Mouse (Mus musculus): ENCODE measurements around the gene Hrg.
"Not testable (repeated sequence)": the region's sequence is repeated elsewhere in the genome, so short reads cannot be mapped to it uniquely, and the experiment has no call there.

Hrg gene

DNA sequence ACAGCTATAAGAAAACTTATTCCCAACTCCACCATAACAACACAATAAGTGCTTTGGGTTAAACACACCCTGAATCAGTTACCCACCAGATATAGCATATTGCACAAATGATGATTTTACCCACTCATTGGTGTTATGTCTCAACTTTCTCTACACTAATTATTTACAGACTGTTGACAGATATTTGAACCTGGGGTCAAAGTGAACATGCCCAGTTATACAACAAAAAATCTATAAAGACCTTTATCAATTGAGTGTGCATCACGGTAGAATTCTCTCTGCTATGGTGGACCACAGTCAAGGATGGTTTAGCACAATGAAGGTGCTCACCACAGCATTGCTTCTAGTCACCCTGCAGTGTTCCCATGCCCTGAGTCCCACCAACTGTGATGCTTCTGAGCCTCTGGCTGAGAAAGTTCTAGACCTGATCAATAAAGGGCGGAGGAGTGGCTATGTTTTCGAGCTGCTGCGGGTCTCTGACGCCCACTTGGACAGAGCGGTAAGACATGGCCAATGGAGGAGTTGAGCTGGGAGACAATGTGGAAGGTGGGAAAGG is at the start of gene Hrg:
Gene Hrg (plus strand): TSS at position 233 of the 556 bp plus-strand sequence.
- no peak for DNase-seq

DNA sequence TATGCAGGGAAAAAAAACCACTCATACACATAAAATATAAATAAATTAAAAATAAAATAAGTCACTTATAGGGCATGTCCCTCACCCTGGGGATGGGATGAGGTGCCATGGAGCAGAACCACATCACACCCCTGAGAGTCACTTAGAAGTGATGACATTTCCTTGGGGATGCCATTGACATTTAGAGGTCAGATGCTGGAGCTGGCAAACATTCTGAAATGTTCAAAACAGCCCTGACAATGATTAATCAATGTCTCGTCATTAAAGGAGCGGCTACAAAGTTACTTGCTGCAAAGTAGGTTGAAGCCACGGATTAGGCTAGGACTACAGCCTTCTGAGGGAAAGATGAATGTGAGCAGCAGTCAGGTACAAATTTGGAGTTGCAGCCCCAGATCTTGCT is 49.5 kb upstream of the Hrg start:
- DNase-seq, result peak in 1 of 2 experiments; percentile 17

- DNase-seq, result no peak
Measured at GRCm38 (mm10) chr16:22909290-22909689, 41.6 kb upstream of the Hrg start.

GRCm38 (mm10) chr16:22911986-22912385 is 38.9 kb upstream of the Hrg start:
- DNase-seq, result no peak

GRCm38 (mm10) chr16:22912886-22913285 is 38.0 kb upstream of the Hrg start:
- no peak for DNase-seq

- DNase-seq, result no peak
Measured at GRCm38 (mm10) chr16:22914276-22914675, 36.6 kb upstream of the Hrg start.

DNA sequence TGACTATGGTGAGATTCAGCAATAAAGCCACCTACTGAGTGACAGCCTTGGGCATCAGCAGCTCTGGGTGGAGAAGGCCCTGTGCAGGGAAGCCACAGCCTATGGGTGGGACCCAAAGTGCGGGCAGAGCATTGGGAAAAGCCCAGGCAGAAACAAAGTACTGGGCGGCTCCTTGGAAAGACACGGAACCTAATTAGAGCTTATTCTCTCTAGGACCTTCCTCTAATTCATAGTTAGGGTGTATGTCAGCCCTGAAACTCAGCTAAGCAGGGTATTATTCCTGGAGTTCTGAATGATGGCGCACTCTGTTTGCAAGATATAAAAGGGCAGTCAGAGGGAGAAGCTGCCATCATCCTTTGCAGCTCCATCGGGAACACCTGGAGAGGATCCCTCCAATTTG is 32.8 kb upstream of the Hrg start, which contains the start of gene Fetub:
Gene Fetub (plus strand): TSS at position 301 of the 400 bp plus-strand sequence.
- DNase-seq, result no peak

GRCm38 (mm10) chr16:22918664-22919312 is 32.1 kb upstream of the Hrg start:
- no peak for DNase-seq

- peak; percentile 13 for DNase-seq
Measured at GRCm38 (mm10) chr16:22919971-22920854, 30.7 kb upstream of the Hrg start.

GRCm38 (mm10) chr16:22921761-22922160 is 29.1 kb upstream of the Hrg start:
- DNase-seq, result no peak

DNA sequence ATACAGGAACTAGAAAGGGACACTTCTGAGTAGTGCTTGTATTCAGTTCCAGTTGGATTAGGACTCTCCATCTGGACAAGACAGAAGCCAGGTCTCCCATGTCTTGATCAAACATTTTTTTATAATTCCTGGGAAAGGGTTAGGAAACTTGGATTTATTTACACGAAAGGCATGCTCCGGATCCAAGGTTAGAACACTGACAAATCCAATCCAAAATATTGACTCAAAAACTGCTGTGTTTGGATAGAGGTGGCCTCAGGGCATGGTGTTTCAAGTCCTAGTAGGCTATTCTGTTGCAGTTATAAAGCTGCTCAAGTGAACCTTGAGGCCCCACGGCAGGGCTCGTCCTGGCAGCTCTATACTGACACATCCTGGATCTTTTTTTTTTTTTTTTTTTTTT is 28.4 kb upstream of the Hrg start:
- no peak for DNase-seq

DNA sequence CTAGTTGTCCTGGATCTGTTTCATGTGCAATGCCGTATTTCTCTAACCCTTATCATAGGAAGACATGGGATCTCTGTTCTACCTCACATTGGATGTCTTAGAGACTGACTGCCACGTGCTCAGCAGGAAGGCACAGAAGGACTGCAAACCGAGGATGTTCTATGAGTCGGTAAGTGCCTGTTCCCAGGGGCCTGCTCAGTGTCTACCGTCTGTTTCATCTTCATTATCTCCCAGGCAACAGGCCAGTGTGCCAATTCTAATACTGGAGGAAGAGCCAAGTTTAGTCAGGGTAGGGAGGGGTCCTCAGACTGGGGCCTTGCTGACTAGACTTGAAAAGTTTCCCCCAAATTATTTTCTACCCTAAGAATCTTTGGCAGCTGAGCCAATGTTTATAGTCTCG is 21.3 kb upstream of the Hrg start:
- no peak for DNase-seq

GRCm38 (mm10) chr16:22931431-22932200 is 19.3 kb upstream of the Hrg start:
- DNase-seq, result no peak

GRCm38 (mm10) chr16:22937631-22938030 is 13.2 kb upstream of the Hrg start:
- peak; percentile 32 to 53 for DNase-seq

DNA sequence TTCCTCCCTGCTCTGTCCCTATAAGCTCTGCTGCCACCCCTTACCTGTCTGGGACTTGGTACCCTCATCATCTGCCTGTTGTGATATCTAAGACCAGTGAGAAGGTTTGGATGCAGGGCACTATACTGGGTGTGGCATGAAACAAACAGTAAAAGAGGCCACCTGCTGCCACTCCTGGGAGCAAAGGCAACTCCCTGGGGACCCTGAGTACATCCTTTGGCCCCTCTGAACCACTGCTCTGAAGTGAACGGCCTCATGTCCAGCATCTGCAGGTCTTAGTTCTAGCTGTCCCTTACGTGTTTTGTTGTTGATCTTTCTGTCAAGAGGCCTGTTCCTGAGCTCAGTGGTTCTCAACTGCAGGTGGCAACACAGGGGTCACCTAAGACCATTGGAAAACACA is 12.3 kb upstream of the Hrg start:
- DNase-seq, result no peak

DNA sequence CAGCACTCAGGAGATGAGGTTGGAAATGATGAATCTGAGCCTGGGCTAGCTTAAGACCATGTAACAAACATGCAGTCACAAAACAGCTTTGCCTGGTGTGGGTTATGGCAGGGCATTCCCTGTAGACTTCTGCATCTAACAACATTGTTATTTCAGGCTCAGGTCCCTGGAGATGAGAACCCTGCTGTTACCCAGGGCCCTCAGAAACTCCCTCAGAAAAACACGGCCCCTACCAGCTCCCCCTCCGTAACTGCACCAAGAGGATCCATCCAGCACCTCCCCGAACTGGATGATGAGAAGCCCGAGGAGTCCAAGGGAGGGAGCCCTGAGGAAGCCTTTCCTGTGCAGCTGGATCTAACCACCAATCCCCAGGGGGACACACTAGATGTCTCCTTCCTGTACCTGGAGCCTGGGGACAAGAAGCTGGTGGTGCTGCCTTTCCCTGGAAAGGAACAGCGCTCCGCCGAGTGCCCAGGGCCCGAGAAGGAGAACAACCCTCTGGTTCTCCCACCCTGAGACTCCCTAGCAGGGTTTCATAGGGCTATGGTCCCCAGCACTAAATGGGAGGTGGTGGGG is 11.7 kb upstream of the Hrg start:
- no peak for DNase-seq

GRCm38 (mm10) chr16:22941825-22942476 is 8.9 kb upstream of the Hrg start:
- DNase-seq, result not testable (repeated sequence)

DNA sequence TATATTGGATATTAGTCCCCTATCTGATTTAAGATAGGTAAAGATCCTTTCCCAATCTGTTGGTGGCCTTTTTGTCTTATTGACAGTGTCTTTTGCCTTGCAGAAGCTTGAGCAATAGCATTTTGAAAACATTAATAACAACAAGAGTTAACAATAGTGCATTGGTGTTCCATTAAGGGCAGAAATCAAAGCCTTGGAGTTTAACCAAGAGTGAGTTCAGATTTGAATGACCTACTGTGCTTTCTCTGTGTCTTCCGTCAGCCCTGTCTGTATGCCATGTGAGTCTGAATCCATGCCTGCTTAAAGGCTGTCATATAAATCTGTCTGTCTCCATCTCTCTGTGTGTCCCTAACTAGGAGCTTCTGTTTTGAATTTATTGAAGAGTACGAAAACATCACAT is 3.5 kb upstream of the Hrg start:
- no peak for DNase-seq

GRCm38 (mm10) chr16:22953069-22953468 is 2.2 kb downstream of the Hrg start:
- peak; percentile 14 to 63 for DNase-seq

DNA sequence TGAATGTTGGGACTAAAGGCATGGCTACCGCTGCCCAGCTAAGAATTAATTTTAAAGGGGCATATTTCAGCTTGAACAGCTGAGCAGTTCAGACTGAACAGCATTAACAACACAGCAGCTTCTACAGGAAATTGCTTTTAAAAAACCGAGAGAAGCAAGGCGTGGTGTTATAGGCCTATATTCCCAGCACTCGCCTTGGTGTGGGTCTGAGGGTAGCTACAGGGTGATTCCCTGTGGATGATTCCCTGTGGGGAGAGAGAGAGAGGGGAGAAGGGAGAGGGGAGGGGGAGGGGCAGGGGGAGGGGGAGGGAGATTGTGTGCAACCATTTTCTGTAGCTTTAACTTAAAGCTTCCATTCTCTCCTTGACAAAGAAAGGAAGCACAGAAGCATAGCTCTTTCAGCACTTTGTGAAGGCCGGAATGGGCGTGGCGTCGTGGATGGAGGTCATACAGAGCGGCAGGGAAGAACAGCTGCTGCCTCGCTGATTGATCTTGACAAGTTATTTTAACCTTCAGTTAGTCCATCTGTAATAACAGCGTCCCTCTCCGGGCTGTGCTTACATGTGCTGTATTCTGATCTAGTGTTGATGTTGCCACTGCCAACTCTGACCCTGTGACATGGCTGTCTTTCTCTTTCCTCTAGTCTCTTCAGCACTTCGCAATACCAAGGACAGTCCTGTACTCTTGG is 4.7 kb downstream of the Hrg start:
- no peak for DNase-seq

DNA sequence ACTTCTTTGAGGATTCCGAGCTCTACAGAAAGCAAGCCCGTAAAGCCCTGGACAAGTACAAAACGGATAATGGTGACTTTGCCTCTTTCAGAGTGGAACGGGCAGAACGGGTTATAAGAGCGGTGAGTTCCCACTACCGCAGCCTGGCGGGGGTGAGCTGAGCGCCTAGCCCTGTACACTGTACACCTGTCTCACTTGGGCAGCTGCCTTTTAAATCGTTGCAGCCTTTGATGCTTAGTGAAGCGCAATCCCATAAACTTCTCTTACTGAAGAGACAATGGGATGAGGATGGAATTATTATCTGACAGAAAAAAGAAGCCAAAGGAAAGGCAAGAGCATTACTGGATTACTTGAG is 5.2 kb downstream of the Hrg start:
- no peak for DNase-seq

DNA sequence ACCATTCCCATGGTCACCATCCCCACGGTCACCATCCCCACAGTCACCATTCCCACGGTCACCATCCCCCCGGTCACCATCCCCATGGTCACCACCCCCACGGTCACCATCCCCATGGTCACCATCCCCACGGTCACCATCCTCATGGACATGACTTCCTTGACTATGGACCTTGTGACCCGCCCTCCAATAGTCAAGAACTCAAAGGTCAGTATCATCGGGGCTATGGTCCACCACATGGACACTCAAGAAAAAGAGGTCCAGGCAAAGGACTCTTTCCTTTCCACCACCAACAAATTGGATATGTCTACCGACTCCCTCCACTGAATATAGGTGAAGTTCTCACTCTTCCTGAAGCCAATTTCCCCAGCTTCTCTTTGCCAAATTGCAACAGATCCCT is 10.2 kb downstream of the Hrg start:
- no peak for DNase-seq

Data from kidney, postnatal 36 days (tissue).